Mouse (Mus musculus): Measurements from ENCODE around the gene Ndufs7.

Ndufs7 gene

DNA sequence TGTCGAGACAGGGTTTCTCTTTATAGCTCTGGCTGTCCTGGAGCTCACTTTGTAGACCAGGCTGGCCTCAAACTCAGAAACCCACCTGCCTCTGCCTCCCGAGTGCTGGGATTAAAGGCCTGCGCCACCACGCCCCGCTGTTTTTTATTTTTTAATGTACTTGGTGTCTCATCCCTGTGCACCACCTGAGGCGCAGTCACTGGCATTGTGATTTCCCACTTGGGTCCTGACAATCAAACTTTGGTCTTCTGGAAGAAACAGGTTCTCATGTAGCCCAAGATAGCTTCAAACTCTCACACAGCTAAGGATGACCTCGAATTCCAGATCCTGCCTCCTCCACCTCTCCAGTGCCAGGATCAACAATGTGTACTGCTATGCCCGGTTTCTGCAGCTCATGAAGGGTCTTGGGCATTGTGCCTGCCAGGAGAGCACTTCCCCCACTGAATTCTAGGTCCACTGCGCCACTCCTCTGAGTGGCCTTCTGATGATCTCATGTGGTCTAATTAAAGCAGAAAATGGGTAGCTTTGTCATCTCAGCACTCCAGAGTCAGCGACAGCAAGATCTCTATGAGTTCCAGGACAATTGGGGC is 13.9 kb downstream of the Ndufs7 start:
- no peak for DNase-seq

DNA sequence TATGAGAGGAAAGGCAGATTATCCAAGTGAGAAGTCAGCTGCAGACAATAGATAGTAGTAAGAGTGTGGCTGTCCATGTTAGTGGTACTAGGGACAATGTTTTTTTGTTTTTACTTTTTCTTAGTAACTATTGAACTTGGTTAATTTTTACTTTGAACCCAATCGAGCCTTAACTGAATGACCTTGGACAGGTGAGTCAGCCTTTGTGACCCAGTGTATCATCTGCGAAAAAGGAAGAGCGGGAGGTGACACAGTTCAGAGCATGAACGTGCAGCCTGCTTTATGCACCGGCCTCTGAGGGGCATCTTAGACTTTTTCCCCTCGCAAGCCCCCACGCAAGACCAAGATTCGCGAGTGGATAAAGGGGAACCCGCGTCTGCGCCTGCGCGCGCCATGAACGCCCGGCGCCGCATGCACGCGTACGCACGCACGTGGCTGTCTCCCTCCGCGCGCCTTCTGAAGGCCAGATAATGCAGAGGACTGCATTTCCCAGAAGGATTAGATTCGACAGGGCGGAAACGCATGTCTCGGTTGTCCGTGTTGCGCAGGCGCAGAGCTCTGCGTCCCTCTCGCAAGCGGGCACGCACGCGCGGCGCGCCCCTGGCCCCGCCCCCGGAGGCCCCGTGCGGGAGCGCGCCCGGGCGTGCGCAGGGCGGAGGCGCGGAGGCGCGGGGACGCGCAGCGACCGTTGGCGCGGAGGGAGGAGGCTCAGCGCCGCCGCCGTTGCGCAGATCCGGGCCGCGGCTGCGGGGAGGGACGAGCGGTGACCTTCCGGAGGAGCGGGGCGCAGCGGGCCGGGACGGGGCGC is 15.6 kb downstream of the Ndufs7 start:
- peak; percentile 99 for DNase-seq

DNA sequence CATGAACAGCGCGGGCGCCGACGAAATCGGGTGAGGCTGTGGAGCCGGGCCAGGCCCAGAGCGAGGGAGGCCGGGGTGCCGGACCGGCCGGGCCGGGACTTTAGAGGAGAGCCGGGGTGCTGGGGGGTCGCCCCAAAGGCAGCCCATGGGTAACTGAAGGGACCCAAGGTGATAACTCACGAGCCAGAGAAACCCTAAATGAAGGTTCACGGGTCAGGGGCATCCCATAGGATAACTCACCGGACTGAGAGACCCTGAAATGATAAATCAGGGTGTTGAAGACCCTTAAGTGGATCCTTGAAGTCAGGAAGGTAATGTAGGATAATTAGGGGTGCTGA is 16.2 kb downstream of the Ndufs7 start:
- no peak for DNase-seq

DNA sequence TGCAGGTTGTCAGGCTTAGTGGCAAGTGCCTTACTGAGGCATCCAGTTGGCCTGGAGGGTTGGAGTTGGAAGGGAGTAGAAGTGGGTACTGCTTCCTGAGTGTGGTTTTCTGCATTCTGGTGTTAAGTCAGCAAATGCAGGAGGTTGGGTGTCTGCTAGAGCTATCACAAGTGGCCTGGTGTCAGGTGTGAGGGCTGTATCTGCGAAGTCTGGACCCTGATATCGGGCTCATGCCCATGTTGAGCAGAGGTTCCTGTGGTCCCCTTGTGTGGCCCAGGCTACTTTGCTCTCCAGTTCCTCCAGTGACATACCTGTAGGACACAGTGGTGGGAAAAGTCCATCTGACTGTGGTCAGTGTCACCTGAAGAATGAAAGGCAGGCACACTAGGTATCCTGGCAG is 21.2 kb downstream of the Ndufs7 start:
- DNase-seq, result no peak

DNA sequence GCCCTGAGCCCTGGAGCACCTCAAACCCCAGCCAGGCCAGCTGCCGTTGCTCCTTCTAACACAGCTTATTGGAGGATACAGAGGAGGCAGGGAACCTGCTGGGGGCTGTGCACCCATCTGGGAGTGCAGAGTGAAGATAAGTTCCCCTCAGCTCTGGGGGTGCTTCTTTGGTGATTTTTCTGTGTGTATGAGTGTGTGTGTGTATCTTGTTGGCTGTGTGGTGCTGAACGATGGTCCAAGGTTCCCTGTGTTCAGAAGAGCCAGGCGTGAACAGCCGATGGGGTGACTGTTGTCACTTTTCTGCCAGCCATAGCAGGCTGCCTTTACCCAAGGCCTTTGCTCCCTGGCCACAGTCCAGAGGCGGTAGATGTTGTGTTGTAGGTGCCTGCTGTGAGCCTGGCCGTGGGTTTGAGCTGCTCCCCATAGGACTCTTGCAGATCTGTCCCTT is 21.8 kb downstream of the Ndufs7 start:
- DNase-seq, result peak in 1 of 2 experiments; percentile 69

DNA sequence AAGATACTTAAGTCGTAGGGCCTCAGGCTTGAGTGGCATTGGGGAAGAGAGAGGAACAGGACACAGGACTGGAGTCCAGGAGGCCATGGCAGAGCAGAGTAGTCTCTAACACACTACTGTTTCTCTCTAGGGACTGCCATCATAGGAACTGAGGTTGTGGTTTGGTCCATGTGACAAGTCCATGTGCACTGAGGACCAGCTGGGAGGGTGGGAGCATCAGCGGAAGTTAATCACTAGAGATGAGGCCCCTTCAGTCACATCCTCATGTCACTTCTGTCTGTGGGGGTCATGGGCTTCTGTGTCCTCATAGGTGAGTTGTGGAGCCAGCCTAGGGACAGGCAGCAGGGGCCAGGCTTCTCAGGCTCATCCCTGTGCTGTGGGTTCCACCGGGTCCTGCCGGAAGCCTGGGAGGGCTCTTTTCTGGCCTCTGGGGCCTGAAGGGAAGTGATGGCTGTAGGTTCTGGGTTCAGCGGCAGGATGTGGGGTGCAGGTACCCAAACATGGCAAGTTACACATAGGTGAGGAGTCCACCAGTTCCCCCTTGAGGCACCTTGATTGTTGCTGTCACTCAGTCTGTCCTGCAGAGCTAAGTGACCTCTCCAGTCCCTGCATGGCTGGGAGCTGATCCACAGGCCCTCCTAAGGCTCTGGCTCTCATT is 22.4 kb downstream of the Ndufs7 start:
- no peak for DNase-seq

DNA sequence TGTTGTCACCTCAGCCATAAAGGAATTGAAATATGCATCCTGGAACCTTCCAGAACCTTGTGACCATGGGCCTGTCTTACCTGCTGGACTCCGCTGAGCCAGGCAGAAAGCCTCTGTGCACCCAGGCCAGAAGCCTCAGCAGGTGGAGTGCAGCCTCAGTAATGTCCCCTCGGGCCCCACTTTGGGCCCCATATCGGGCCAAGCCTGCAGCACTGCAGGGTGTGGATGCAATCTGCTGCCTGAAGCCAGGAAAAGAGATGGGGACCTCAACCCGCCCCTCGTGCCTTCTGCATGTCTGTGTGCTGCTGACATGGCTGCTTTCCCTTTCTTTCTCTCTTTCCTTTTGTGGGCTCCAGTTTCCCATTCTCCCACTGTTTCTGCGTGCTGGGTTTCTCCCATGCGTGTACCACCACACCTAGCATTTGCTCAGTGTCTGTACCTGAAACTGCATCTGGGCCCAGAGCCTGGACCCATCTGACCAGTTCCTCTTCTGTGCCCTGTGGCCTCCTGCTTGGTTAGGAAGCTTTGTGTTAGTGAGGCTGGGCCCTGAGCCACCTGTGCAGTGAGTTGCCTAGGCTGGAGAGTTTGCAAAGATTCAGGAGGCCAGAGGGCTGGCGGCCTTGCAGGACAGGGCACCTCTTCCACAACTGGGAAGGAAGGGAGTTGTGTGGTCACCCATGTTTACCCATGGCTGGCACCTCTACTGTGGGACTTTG is 23.1 kb downstream of the Ndufs7 start:
- no peak for DNase-seq

DNA sequence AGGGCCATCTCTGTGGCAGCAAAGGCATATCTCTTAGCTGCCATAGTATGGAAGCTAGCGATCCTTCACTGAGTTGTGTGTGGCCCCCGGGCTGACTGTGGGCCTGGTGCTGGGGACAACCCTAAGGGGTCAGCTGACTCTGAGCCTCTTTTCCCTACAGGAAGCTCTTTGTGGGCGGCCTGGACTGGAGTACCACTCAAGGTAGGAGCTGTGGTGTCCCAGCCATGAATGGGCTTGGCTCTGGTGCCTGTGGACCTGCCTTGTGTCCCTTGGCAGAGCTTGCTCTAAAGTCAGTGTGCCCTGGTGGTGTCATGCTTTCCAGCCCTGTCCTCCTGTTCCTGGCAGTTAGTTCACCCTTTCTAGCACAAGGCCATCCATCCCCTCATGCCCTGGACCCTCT is 24.9 kb downstream of the Ndufs7 start:
- no peak for DNase-seq

DNA sequence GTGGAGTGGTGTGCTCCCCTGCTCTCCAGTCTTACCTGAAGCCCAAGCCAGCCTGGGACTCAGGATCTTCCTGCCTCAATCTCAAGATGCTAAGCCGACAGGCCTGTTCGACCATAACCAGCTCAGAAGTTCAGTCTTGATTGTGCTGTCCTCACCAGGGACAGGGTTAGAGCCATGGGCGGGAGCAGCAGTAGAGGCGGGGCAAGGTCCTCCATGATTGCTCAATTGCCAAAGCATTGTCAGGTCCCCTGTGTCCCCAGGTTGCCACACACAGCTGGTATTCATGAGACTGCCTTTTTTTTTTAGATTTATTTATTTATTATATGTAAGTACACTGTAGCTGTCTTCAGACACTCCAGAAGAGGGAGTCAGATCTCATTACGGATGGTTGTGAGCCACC is 27.3 kb downstream of the Ndufs7 start:
- no peak for DNase-seq

DNA sequence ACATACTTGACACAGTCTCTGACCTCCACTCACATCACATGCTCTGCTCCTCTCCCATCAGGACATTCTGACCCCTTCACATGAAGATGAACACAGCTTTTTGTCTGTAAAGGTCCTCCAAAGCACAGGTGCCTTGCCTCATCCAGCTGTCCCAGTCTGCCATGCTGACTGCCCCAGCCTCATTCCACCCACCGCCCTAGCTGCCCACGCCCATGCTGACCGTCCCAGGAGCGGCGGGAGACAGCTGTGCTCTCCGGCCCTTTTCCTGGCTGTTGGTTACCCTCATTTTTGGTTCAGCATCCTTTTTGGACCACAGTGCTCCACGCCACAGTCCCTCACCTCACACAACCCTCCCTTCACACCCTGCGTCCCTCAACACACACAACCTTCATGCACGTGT is 29.5 kb downstream of the Ndufs7 start:
- no peak for DNase-seq

DNA sequence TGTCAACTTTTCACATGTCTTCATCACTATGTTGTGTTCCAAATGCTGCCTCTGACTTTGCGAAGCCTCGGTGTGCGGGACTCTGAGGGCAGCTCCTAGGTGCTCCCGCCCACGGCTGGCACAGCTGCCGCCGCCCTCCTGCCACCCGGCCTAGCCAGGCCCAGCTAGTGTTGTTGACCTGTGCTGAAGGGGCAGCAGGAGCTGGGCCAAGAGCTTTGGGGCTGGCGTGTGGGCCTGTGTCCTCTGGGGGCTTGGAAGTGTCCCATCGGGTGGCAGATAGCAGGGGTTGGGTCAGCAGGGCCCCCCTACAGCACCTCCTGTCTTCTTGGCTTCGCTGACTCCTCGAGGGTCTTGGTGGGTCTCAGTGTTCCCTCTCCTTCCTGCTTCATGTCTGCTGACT is 30.4 kb downstream of the Ndufs7 start:
- no peak for DNase-seq

DNA sequence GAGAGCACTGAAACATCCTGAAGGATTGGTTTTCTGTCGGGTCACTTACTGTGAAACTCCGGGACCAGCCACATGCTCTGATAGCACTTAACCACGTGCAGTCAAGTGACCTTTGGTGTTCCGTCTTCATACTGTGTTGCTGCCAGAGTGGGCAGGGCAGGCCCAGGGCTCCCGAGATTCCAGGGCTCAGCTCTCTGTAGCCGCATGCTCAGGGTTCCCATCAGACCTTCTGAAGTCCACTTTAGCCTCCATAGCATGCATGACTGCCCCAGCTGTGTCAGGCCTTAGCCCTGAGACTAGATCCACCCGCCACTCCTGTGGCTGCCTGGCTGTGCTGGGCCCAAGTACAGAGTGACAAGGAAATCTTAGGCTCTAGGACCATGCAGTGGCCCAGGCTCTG is 32.4 kb downstream of the Ndufs7 start:
- peak; percentile 93 to 94 for DNase-seq

DNA sequence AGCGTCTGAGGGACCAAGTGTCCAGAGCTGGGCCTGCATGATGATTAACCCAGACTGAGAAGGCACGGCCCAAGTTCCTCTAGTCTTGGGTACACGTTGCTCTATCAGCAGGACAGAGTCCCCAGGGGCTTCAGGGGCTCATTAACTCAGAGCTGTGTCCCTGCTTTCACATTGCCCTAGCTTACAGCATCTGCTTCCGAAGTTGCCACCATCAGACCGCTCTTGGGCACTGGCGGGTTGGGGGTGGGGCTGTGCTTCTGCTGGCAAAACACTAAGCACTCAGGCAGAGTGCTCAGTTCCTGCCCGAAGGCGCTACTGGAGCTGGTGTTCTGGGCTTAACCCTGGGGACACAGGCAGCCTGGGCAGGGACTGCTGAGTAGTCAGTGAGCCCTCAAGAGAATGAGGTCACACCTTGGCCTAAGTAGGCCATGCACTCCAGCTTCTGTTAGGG is 33.0 kb downstream of the Ndufs7 start:
- DNase-seq, result peak; percentile 71 to 75

DNA sequence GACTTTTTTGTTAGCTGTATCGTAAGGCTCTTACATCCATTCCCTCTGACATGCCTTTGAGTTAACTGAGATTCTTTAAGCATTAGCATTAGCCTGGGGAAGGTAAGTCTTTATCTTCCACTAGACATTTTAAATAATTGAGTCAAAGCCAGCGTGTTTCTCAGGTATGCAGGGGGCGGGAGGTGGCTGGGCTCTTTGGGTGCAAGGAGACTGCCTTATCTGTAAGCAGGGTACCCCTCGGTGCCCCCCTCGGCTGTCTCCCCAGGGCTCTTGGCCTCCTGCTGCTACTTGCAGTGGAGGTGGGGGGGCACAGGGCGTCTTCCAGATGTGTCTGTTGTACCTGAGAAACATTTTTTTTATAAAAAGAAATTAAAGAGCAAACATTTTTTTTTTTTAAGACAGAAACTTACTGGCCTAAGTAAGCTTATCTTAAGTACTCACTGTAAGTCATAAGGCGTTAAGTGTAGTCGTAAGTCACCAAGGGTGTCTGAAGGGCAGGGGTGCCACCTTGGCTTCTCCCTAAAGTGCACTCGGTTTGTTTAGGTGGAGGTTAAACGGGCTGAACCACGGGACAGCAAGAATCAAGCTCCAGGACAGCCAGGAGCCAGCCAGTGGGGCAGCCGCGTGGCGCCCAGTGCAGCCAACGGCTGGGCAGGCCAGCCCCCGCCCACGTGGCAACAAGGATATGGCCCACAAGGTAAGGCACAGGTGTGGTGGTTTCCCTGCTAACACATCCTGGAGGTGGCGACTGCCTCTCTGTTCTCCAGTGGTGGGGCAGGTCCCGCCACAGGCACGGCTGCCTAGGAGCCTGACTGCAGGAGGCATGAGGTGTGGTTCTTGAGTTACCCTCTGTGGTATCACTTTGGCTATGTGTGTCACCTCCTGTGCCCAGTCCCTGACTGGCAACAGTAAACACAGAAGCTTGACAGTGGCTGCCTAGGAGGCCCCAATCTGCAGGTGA is 33.8 kb downstream of the Ndufs7 start:
- DNase-seq, result peak in 1 of 2 experiments; percentile 32

DNA sequence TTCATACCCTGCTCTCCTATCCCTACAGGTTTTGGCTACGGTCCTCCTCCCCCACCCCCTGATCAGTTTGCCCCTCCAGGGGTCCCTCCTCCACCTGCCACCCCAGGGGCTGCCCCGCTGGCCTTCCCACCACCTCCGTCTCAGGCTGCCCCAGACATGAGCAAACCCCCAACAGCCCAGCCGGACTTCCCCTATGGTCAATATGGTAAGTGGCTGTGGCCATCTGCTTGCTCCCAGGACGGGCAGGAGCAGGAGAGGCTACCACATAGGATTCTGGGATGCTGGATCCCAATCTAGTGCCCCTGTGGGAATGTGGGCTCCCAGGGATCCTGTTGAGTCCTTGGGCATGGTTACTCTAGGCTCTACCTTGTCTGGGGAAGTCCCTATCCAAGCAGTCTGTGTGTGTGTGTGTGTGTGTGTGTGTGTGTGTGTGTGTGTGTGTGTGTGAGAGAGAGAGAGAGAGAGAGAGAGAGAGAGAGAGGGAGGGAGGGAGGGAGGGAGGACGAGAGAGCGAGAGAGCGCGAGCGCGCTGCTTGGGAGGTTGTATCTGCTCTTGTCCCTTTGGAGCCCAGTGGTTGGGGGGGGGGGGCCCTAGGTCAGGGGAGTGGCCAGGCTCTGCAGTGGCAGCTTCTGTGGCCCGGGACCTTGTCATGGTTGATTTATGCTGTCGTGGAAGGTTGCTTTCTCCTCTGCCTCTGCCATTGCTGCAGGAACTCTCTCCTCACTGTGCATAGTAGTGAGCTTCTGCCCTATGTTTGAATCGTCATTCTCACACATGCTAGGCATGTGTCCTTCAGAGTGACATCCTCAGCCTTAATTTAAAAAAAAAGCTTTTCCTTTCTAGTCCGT is 36.5 kb downstream of the Ndufs7 start:
- no peak for DNase-seq

DNA sequence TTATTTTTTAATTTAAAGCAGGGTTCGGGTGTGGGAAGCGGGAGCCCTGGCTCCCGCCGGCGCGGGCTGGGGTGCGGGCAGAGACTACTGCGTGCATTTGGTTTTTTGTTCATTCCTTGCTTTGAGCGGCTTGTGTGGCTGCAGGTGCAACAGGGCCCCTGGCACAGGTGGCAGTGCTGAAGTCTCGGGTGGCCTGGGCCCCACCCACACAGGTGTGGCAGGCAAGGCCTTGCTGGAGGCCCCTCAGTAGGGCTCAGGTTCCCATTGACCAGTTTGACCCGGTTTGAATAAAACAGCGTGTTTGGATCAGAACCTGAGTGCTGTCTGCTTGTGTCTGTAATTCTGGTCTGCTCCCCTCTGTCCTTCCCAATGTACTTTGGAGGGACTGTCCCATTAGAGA is 39.2 kb downstream of the Ndufs7 start:
- DNase-seq, result no peak

DNA sequence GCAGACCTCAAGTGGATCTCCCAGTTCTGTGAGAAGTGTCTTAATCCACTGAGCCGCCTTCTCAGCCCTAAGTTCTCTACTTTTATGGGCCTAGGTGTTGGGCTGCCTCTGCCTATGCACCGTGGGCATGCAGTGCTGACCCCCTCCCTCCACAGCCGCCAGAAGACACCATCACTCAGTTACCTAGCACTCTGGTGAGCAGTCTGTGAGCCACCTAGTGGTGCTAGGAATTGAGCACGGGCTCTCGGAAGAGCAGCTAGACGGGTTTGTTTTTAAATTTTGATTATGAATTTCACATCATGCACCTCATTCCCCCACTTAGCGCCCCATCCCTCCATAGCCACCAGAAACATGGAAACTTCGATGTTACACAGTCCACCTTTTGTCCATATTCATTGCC is 39.7 kb downstream of the Ndufs7 start:
- DNase-seq, result no peak

DNA sequence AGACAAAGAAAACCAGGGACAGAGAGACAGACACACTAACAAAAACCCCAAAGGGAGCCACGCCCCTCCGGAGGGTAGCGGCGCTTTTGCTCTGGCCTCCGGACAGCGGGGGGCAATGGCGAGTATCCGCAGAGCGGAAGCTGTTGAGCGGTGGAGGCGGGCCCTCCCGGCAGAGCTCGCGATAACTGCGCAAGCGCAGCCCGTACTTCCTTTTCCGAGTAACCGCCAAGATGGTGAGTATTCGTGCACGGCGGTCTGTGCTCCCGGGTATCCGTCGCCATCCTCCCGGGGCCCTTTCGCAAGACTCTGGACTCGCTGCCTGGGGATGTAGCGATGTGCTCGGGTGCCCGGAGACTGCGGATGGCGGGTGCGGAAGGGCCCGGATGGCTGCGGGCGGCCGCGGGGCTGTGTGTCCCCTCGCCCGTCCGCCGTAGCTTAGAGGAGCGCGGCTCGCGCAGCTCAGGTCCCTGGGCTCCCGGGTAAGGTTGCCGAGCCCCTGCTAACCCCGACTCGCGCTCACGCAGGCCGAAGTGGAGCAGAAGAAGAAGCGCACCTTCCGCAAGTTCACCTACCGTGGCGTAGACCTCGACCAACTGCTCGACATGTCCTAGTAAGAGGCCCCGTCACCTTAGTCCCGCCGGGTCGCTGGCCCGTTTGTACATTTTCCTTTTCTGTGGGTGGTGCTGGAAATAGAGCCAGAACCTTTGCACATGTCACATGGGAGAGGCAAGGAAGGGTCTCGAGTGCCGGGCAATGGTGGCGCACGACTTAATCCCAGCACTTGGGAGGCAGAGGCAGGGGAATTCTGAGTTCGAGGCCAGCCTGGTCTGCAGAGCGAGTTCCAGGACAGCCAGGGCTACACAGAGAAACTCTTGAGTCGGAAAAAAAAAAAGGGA is 43.6 kb downstream of the Ndufs7 start, which contains the start of gene Rps15:
Rps15 (plus strand) TSS at position 203 of the 896 bp plus-strand sequence.
- DNase-seq, result peak; percentile 92 to 94

DNA sequence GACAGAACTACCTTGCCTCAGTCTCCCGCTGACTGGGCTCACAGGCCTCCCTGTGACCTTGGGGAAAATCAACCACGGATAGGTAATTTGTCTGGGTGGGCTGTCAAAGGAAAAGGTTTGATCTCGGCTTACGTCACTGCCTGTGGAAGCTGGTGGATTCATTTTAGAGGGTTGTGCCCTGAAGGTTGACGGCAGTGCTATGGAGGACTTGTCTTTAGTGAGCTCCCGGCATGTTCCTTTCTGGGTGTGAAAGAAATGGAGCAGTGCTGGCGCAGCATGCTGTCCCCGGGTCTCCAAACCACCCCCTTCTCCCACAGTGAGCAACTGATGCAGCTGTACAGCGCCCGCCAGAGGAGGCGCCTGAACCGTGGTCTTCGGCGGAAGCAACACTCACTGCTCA is 44.4 kb downstream of the Ndufs7 start:
- no peak for DNase-seq

DNA sequence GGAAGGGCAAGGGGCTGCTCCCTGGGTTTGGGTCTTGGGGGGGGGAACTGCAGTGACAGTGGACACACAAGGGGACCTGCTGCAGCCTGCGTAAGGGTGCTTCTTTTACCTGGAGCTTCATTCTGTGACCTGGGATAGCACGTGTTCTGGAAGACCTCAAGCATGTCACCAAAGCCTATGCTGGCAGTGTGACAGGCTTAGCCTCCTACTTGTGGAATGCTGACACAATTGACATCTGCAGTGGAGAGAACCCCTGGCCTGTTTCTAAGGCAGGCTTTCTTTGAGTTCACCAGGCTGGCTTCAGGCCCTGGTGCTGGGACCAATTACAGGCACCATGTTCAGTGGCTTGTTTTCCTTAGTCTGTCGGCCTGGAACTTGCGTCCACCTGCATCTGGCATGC is 45.4 kb downstream of the Ndufs7 start:
- DNase-seq, result no peak
